Mouse (Mus musculus) A20 (cell line): ENCODE data around the gene Pdxdc1.
"Not testable (repeated sequence)": the region's sequence is repeated elsewhere in the genome, so short reads cannot be mapped to it uniquely, and the experiment has no call there.

ENCODE experiments used
- DNase-seq: peaks from one replicate; pipeline ENCODE4 v3.0.0-alpha.2; 2011; ENCODE audit warnings: low read depth, low spot score

Gene Pdxdc1

GRCm38 (mm10) chr16:13902888-13903483, at the start of gene Pdxdc1, which contains the start of gene Mpv17l:
Pdxdc1 (minus strand) TSS chr16:13903131.
Mpv17l (plus strand) TSS chr16:13903161.
- peak; percentile 98 for DNase-seq

GRCm38 (mm10) chr16:13951245-13951644, 48.3 kb upstream of the Pdxdc1 start:
- no peak for DNase-seq

- DNase-seq: no peak
Observed at GRCm38 (mm10) chr16:13946306-13946705, 43.4 kb upstream of the Pdxdc1 start.

- DNase-seq: peak; percentile 4
Observed at GRCm38 (mm10) chr16:13945153-13945552, 42.2 kb upstream of the Pdxdc1 start.

- DNase-seq: no peak
Observed at GRCm38 (mm10) chr16:13944752-13945151, 41.8 kb upstream of the Pdxdc1 start.

GRCm38 (mm10) chr16:13944178-13944577, 41.2 kb upstream of the Pdxdc1 start:
- DNase-seq: peak; percentile 65

- DNase-seq: no peak
Observed at GRCm38 (mm10) chr16:13940847-13941395, 38.0 kb upstream of the Pdxdc1 start.

- no peak for DNase-seq
Observed at GRCm38 (mm10) chr16:13940139-13940846, 37.4 kb upstream of the Pdxdc1 start.

- no peak for DNase-seq
Observed at GRCm38 (mm10) chr16:13927456-13928075, 24.6 kb upstream of the Pdxdc1 start.

GRCm38 (mm10) chr16:13922966-13923365, 20.0 kb upstream of the Pdxdc1 start:
- not testable (repeated sequence) for DNase-seq

GRCm38 (mm10) chr16:13922499-13922898, 19.6 kb upstream of the Pdxdc1 start:
- not testable (repeated sequence) for DNase-seq

GRCm38 (mm10) chr16:13921781-13922180, 18.9 kb upstream of the Pdxdc1 start:
- no peak for DNase-seq

- peak; percentile 30 for DNase-seq
Observed at GRCm38 (mm10) chr16:13921063-13921462, 18.1 kb upstream of the Pdxdc1 start.

- DNase-seq: no peak
Observed at GRCm38 (mm10) chr16:13920093-13920492, 17.2 kb upstream of the Pdxdc1 start.

GRCm38 (mm10) chr16:13907297-13907696, 4.4 kb upstream of the Pdxdc1 start:
- peak; percentile 49 for DNase-seq

GRCm38 (mm10) chr16:13903488-13903887, 557 bp upstream of the Pdxdc1 start:
- DNase-seq: no peak

GRCm38 (mm10) chr16:13902397-13902831, 517 bp downstream of the Pdxdc1 start:
- DNase-seq: no peak

- DNase-seq: no peak
Observed at GRCm38 (mm10) chr16:13898981-13899380, 4.0 kb downstream of the Pdxdc1 start.

GRCm38 (mm10) chr16:13896357-13896756, 6.6 kb downstream of the Pdxdc1 start:
- no peak for DNase-seq

- DNase-seq: no peak
Observed at GRCm38 (mm10) chr16:13895740-13896139, 7.2 kb downstream of the Pdxdc1 start.

GRCm38 (mm10) chr16:13894097-13894496, 8.8 kb downstream of the Pdxdc1 start:
- no peak for DNase-seq

- DNase-seq: no peak
Observed at GRCm38 (mm10) chr16:13892850-13893249, 10.1 kb downstream of the Pdxdc1 start.
